ENCODE assay signal across 16 mouse cellular contexts in the genomic region with DNA sequence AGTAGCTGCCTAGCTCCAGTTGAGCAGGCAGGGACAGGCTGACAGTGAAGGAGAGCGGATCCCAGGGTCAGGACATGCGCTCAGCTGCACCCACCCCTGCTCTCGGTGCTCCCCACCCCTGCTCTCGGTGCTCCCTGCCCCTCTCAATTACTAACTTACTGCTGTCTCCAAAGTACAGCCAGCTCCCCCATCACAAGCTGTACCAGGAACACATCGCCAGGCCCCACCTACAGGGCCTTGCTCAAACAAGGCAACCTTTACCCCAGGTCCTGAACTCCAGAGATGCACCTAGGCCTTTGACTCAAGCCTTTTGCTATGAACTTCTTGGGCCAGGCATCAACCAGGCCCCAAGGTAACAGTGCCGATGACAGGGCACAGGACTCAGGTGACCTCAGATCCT. TPM values are rescaled to one million over a fixed set of nuclear protein-coding genes. Genes with fewer than 3 reads are reported as not detected.
"Had no signal": no experiment of that assay in that cellular context is flagged by ENCODE, and none has a peak within 500 bp of the region (broad histone marks: within the 10 kb centered on the region; RNA-seq: fewer than 3 reads in every experiment).

No protein-coding gene starts in this region.

- H3K27me3 ChIP-seq: hindbrain, embryonic 15.5 days; limb, embryonic 15.5 days; neural tube, embryonic 15.5 days had no signal

- H3K9ac ChIP-seq: hindbrain, embryonic 15.5 days; limb, embryonic 15.5 days; lung, embryonic 14.5 days; neural tube, embryonic 15.5 days had no signal

- DNase-seq: kidney, postnatal 10 days; layer of hippocampus, adult 9-11 months; layer of hippocampus, postnatal 36 days; lung, embryonic 14.5 days; lung, postnatal 10 days; lung, postnatal 4 days; midbrain, embryonic 14.5 days; right cerebral cortex, adult 18-20 months; right cerebral cortex, postnatal 25 days; thymus, postnatal 36 days had no signal

- H3K9me3 ChIP-seq: hindbrain, embryonic 15.5 days; limb, embryonic 15.5 days; midbrain, embryonic 10.5 days; neural tube, embryonic 15.5 days had no signal

- H3K27ac ChIP-seq: hindbrain, embryonic 15.5 days; limb, embryonic 15.5 days; midbrain, embryonic 10.5 days; neural tube, embryonic 15.5 days had no signal

- H3K4me3 ChIP-seq: hindbrain, embryonic 15.5 days; limb, embryonic 15.5 days; midbrain, embryonic 10.5 days; myocyte; neural tube, embryonic 15.5 days had no signal

- H3K4me2 ChIP-seq: hindbrain, embryonic 15.5 days; limb, embryonic 15.5 days; lung, embryonic 14.5 days; neural tube, embryonic 15.5 days had no signal

RNA-seq across cellular contexts. Expression of a gene that starts 3.7 kb away (rescaled TPM):
- polyA plus RNA-seq: small intestine, adult 2 months had no signal
